17 mouse cellular contexts compared by ENCODE assay signal in the genomic region with DNA sequence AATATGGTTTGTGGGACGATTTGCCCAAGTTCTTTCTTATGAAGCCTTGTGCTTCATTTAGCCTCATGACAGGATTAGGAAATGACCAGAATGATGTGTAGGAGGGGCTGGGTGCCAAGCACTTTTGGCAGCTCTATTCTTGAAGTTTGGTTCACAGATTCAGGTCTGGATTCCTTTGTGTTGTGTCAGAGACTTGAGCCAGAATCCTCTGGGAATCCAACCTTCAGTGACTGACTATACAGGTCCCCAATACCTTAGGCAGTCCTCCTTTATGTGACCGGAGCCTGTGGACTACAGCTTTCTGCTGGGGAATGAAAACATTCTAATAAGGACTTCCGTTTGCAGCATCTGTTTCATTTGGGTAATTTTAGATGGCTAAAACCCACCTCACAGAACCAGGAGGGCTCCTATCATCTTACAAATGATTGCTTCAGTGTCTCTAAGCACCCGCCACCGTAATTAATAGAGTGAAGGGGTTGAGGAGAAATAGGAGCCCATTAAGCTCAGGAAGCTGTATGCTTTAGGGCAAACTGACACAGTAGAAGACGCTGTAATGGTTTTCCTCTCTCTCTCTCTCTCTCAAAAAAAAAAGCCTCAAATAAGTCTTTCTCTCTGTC.
DNase-seq lines count a peak whose midpoint lies in the region; ATAC-seq lines count a peak whose summit lies in the region.
"Had no signal": no experiment of that assay in that cellular context is flagged by ENCODE, and none has a peak within 500 bp of the region (broad histone marks: within the 10 kb centered on the region; RNA-seq: fewer than 3 reads in every experiment).

No protein-coding gene starts in this region.

- no peaks in the 10 kb centered on the region for H3K27me3 ChIP-seq in hindbrain, embryonic 12.5 days
- H3K27me3 ChIP-seq in hindbrain, embryonic 11.5 days (ENCODE audit: control insufficient read depth, insufficient read depth, low read length), result no peaks in the 10 kb centered on the region
- no peaks in the 10 kb centered on the region for H3K27me3 ChIP-seq in midbrain, embryonic 13.5 days
- no peaks in the 10 kb centered on the region for H3K27me3 ChIP-seq in midbrain, embryonic 16.5 days (ENCODE audit: control insufficient read depth, insufficient read depth, low read depth, low read length)
- no peaks in the 10 kb centered on the region for H3K27me3 ChIP-seq in neural tube, embryonic 15.5 days (replicated peaks)
- H3K27me3 ChIP-seq: lung, embryonic 15.5 days; megakaryocyte, embryonic 14.5 days; Patski had no signal

- H3K27ac ChIP-seq in hindbrain, embryonic 12.5 days, result peak overlapping the region; percentile 18; the same call in 1 of the 2 replicates
- H3K27ac ChIP-seq in hindbrain, embryonic 11.5 days (ENCODE audit: low read depth, low read length), result no peak overlapping the region
- H3K27ac ChIP-seq in midbrain, embryonic 13.5 days, result 0 out of 2 replicates have a peak overlapping the region, but pooled peaks have one; percentile 35
- H3K27ac ChIP-seq in midbrain, embryonic 16.5 days (ENCODE audit: low read length), result no peak overlapping the region
- no peak overlapping the region for H3K27ac ChIP-seq in neural tube, embryonic 15.5 days (replicated peaks)
- H3K27ac ChIP-seq: heart, adult 2 months; layer of hippocampus, adult 2 months; lung, embryonic 15.5 days had no signal

- ATAC-seq in hindbrain, embryonic 12.5 days (ENCODE audit: low FRiP score), result no peak
- no peak for ATAC-seq in hindbrain, embryonic 11.5 days (ENCODE audit: low FRiP score)
- no peak for ATAC-seq in midbrain, embryonic 13.5 days
- no peak for ATAC-seq in midbrain, embryonic 16.5 days
- ATAC-seq in neural tube, embryonic 15.5 days (ENCODE audit: low FRiP score), result peak; percentile 57; the same call in 1 of the 2 replicates
- ATAC-seq: intestine, postnatal 0 days; Patski had no signal

- no peaks in the 10 kb centered on the region for H3K9me3 ChIP-seq in hindbrain, embryonic 12.5 days (replicated peaks)
- no peaks in the 10 kb centered on the region for H3K9me3 ChIP-seq in hindbrain, embryonic 11.5 days (ENCODE audit: control insufficient read depth, low read length)
- H3K9me3 ChIP-seq in midbrain, embryonic 13.5 days, result no peaks in the 10 kb centered on the region
- H3K9me3 ChIP-seq in midbrain, embryonic 16.5 days (replicated peaks; ENCODE audit: control insufficient read depth, low read length, poor library complexity, severe bottlenecking), result no peaks in the 10 kb centered on the region
- no peaks in the 10 kb centered on the region for H3K9me3 ChIP-seq in neural tube, embryonic 15.5 days (replicated peaks)
- H3K9me3 ChIP-seq: lung, embryonic 15.5 days had no signal

- H3K9ac ChIP-seq in hindbrain, embryonic 12.5 days, result no peak overlapping the region
- H3K9ac ChIP-seq in hindbrain, embryonic 11.5 days (ENCODE audit: low read depth, low read length), result no peak overlapping the region
- no peak overlapping the region for H3K9ac ChIP-seq in midbrain, embryonic 13.5 days (replicated peaks)
- H3K9ac ChIP-seq in midbrain, embryonic 16.5 days (ENCODE audit: low read depth, low read length), result no peak overlapping the region
- H3K9ac ChIP-seq in neural tube, embryonic 15.5 days (replicated peaks), result no peak overlapping the region
- H3K9ac ChIP-seq: lung, embryonic 15.5 days had no signal

- no peaks in the 10 kb centered on the region for H3K4me1 ChIP-seq in hindbrain, embryonic 12.5 days
- no peaks in the 10 kb centered on the region for H3K4me1 ChIP-seq in hindbrain, embryonic 11.5 days (replicated peaks; ENCODE audit: control insufficient read depth, insufficient read depth, low read length)
- no peaks in the 10 kb centered on the region for H3K4me1 ChIP-seq in midbrain, embryonic 13.5 days (replicated peaks)
- H3K4me1 ChIP-seq in midbrain, embryonic 16.5 days (ENCODE audit: control insufficient read depth, insufficient read depth, low read length), result no peaks in the 10 kb centered on the region
- 0 out of 2 replicates have a peak, but pooled peaks cover 3% of the 10 kb centered on the region for H3K4me1 ChIP-seq in neural tube, embryonic 15.5 days
- H3K4me1 ChIP-seq: lung, embryonic 15.5 days; megakaryocyte, embryonic 14.5 days had no signal

- peak; percentile 5 for DNase-seq in adrenal gland, postnatal 14 days
- DNase-seq in adrenal gland, postnatal 25 days, result no peak
- DNase-seq in hindbrain, embryonic 11.5 days (ENCODE audit: low spot score), result no peak
- no peak for DNase-seq in thymus, postnatal 14 days
- DNase-seq: cerebellum, postnatal 25 days; heart, adult 2 months; liver; right cerebral cortex, postnatal 4 days had no signal

- WGBS in hindbrain, embryonic 12.5 days, result 71% methylated on average over 6 of the region's 6 CpGs
- WGBS in hindbrain, embryonic 11.5 days, result 83% methylated on average over 6 of the region's 6 CpGs
- 77% methylated on average over 6 of the region's 6 CpGs for WGBS in midbrain, embryonic 13.5 days
- 59% methylated on average over 6 of the region's 6 CpGs for whole genome bisulfite sequencing in midbrain, embryonic 16.5 days
- 53% methylated on average over 6 of the region's 6 CpGs for WGBS in neural tube, embryonic 15.5 days

- no peak overlapping the region for H3K4me3 ChIP-seq in hindbrain, embryonic 12.5 days
- H3K4me3 ChIP-seq in hindbrain, embryonic 11.5 days (ENCODE audit: low read depth, low read length), result no peak overlapping the region
- H3K4me3 ChIP-seq in midbrain, embryonic 13.5 days (replicated peaks), result no peak overlapping the region
- no peak overlapping the region for H3K4me3 ChIP-seq in midbrain, embryonic 16.5 days (ENCODE audit: low read depth, low read length)
- no peak overlapping the region for H3K4me3 ChIP-seq in neural tube, embryonic 15.5 days (replicated peaks)
- H3K4me3 ChIP-seq: heart, adult 2 months; layer of hippocampus, adult 2 months; lung, embryonic 15.5 days; megakaryocyte, embryonic 14.5 days had no signal

- H3K36me3 ChIP-seq in hindbrain, embryonic 12.5 days, result no peaks in the 10 kb centered on the region
- H3K36me3 ChIP-seq in hindbrain, embryonic 11.5 days (ENCODE audit: control insufficient read depth, insufficient read depth, low read length), result no peaks in the 10 kb centered on the region
- H3K36me3 ChIP-seq in midbrain, embryonic 13.5 days, result no peaks in the 10 kb centered on the region
- no peaks in the 10 kb centered on the region for H3K36me3 ChIP-seq in midbrain, embryonic 16.5 days (ENCODE audit: control insufficient read depth, insufficient read depth, low read length)
- no peaks in the 10 kb centered on the region for H3K36me3 ChIP-seq in neural tube, embryonic 15.5 days
- H3K36me3 ChIP-seq: lung, embryonic 15.5 days had no signal

- H3K4me2 ChIP-seq in hindbrain, embryonic 12.5 days (replicated peaks), result no peak overlapping the region
- H3K4me2 ChIP-seq in hindbrain, embryonic 11.5 days (replicated peaks; ENCODE audit: low read depth, low read length), result no peak overlapping the region
- no peak overlapping the region for H3K4me2 ChIP-seq in midbrain, embryonic 13.5 days (replicated peaks)
- no peak overlapping the region for H3K4me2 ChIP-seq in midbrain, embryonic 16.5 days (ENCODE audit: low read length)
- H3K4me2 ChIP-seq in neural tube, embryonic 15.5 days, result no peak overlapping the region
- H3K4me2 ChIP-seq: lung, embryonic 15.5 days had no signal

Comparison
In these comparisons a context has a peak if more than half of its experiments do, and no peak if none do; other contexts are left out.
1. H3K27ac ChIP-seq: peak in hindbrain, embryonic 12.5 days (single experiment) and midbrain, embryonic 13.5 days (single experiment); none in hindbrain, embryonic 11.5 days (single experiment), midbrain, embryonic 16.5 days (single experiment) and neural tube, embryonic 15.5 days (single experiment).